Mouse (Mus musculus) midbrain, embryonic 10.5 days (tissue): ENCODE measurements around the gene Rmi2. TPM values are rescaled to one million over a fixed set of nuclear protein-coding genes. Genes with fewer than 3 reads are reported as not detected.

Experiments
- polyA plus RNA-seq: library from polyadenylated mRNA; unstranded; fragments of >200 nt; fragmentation: Nextera tagmentation; extraction: Ambion mirVana; gene quantifications from 2 replicates; pipeline ENCODE4 v1.2.1, GENCODE M21; 2016

The Rmi2 gene
- polyA plus RNA-seq, 1 experiment from 2014 or later = 4.5 TPM

Other genes with a start within 250 kb of the Rmi2 start
- 2.4 and 2.7 TPM in 2 replicates for gene Socs1, start 49.5 kb upstream of the Rmi2 start, polyA plus RNA-seq
- not detected in 2 replicates for gene Tnp2, start 46.4 kb upstream of the Rmi2 start, polyA plus RNA-seq
- gene Prm3, start 44.1 kb upstream of the Rmi2 start, polyA plus RNA-seq = not detected in 2 replicates
- gene Prm2, start 38.9 kb upstream of the Rmi2 start, polyA plus RNA-seq = not detected in 2 replicates
- gene Prm1, start 29.2 kb upstream of the Rmi2 start, polyA plus RNA-seq = not detected in 2 replicates
- gene Gm11172, start 22.1 kb upstream of the Rmi2 start, polyA plus RNA-seq = not detected in 2 replicates
- 86.7 and 106 TPM in 2 replicates for gene Snn, start 225.9 kb downstream of the Rmi2 start, polyA plus RNA-seq
- gene Litaf, start 231.1 kb downstream of the Rmi2 start, polyA plus RNA-seq = 97.9 and 106 TPM in 2 replicates